In the genomic region with DNA sequence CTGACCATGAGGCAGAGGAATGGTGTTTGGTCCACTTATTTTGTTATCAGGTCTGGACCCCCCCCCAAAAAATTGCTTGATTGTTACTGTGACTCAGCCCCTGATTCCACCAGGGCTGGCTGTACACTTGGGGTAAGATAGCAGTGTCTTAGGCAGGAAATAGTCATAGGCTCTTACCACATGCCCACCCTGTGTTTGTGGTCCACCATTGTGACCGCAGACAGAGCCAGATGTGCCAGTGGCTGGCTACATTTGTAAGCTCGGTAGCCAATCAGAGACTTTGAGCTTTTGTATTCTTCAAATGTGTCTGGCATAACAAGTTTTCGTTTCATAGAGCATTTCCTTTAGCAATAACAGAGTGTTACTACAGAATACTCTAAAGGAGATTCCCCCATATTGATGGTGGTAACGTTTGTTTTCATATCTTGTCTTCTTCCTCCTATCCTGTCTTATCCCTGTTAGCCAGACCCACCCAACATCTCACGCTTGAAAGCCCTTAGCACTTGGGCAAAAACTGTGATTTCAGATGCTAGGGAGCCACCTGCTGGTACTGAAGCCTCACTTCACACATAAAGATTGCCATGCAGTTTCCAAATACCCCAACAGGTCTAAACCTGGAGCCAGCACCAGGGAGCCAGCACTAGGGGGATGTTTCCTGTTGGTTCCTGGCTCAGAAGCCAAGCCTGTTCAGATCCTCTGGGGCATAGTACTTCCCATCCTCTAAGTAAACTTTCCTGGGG, we compare ENCODE assay signal across 9 mouse cellular contexts. TPM values are rescaled to one million over a fixed set of nuclear protein-coding genes. Genes with fewer than 3 reads are reported as not detected.
DNase-seq lines count a peak whose midpoint lies in the region; ATAC-seq lines count a peak whose summit lies in the region.
"Had no signal": no experiment of that assay in that cellular context is flagged by ENCODE, and none has a peak within 500 bp of the region (broad histone marks: within the 10 kb centered on the region; RNA-seq: fewer than 3 reads in every experiment).

No protein-coding gene starts in this region.

- no peak overlapping the region for H3K4me3 ChIP-seq in forebrain, embryonic 16.5 days (replicated peaks; ENCODE audit: low read length)
- H3K4me3 ChIP-seq in hindbrain, embryonic 13.5 days, result no peak overlapping the region
- peak overlapping the region; percentile 53 for H3K4me3 ChIP-seq in megakaryocyte, embryonic 14.5 days (replicated peaks)

- peak; percentile 40 for DNase-seq in gastrocnemius, adult 18-20 months (ENCODE audit: low spot score)
- DNase-seq in gastrocnemius, adult 8-10 months (ENCODE audit: low spot score in 2 of 2), result no peak
- DNase-seq in cerebellum, adult 18-20 months, result peak; percentile 50 to 59
- DNase-seq in layer of hippocampus, postnatal 36 days, result peak; percentile 31 to 48
- DNase-seq in right cerebral cortex, postnatal 10 days (ENCODE audit: low spot score in 2 of 2), result peak; percentile 74 to 78

- no peaks in the 10 kb centered on the region for H3K36me3 ChIP-seq in forebrain, embryonic 16.5 days (ENCODE audit: control insufficient read depth, insufficient read depth)
- no peaks in the 10 kb centered on the region for H3K36me3 ChIP-seq in hindbrain, embryonic 13.5 days
- H3K36me3 ChIP-seq in megakaryocyte, embryonic 14.5 days (replicated peaks; ENCODE audit: low read length), result no peaks in the 10 kb centered on the region
- H3K36me3 ChIP-seq: G1E had no signal

- no peaks in the 10 kb centered on the region for H3K9me3 ChIP-seq in forebrain, embryonic 16.5 days (ENCODE audit: control insufficient read depth, low read length)
- no peaks in the 10 kb centered on the region for H3K9me3 ChIP-seq in hindbrain, embryonic 13.5 days
- H3K9me3 ChIP-seq in megakaryocyte, embryonic 14.5 days, result peaks cover 4% of the 10 kb centered on the region; the same call in 1 of the 2 replicates

- no peak overlapping the region for H3K4me2 ChIP-seq in forebrain, embryonic 16.5 days (ENCODE audit: low read length)
- no peak overlapping the region for H3K4me2 ChIP-seq in hindbrain, embryonic 13.5 days

- ATAC-seq in forebrain, embryonic 16.5 days, result peak; percentile 91
- peak; percentile 87 for ATAC-seq in hindbrain, embryonic 13.5 days (ENCODE audit: low FRiP score)

- no peak overlapping the region for H3K9ac ChIP-seq in forebrain, embryonic 16.5 days (replicated peaks; ENCODE audit: low read depth, low read length)
- H3K9ac ChIP-seq in hindbrain, embryonic 13.5 days, result no peak overlapping the region

- H3K4me1 ChIP-seq in forebrain, embryonic 16.5 days (replicated peaks; ENCODE audit: control insufficient read depth, insufficient read depth, low read length), result no peaks in the 10 kb centered on the region
- no peaks in the 10 kb centered on the region for H3K4me1 ChIP-seq in hindbrain, embryonic 13.5 days (replicated peaks)
- peaks cover 39% of the 10 kb centered on the region for H3K4me1 ChIP-seq in megakaryocyte, embryonic 14.5 days

- 40% methylated on average over 5 of the region's 5 CpGs for WGBS in forebrain, embryonic 16.5 days
- 47% methylated on average over 5 of the region's 5 CpGs for WGBS in hindbrain, embryonic 13.5 days

- no peaks in the 10 kb centered on the region for H3K27me3 ChIP-seq in forebrain, embryonic 16.5 days (replicated peaks; ENCODE audit: control insufficient read depth, insufficient read depth, low read length)
- H3K27me3 ChIP-seq in hindbrain, embryonic 13.5 days, result no peaks in the 10 kb centered on the region
- H3K27me3 ChIP-seq in megakaryocyte, embryonic 14.5 days (replicated peaks), result peaks cover 2% of the 10 kb centered on the region

- H3K27ac ChIP-seq in forebrain, embryonic 16.5 days (ENCODE audit: low read length), result no peak overlapping the region
- no peak overlapping the region for H3K27ac ChIP-seq in hindbrain, embryonic 13.5 days

RNA-seq across cellular contexts. Expression of a gene that starts 12.3 kb away (rescaled TPM):
- under 1 TPM; 0.11 to 0.12 TPM for total RNA-seq in gastrocnemius, adult 18-20 months (2021)
- total RNA-seq in gastrocnemius, adult 8-10 months (2022), result under 1 TPM; 0.10 to 0.18 (median 0.15) TPM
- polyA plus RNA-seq in forebrain, embryonic 16.5 days (2015; fragmentation: Nextera tagmentation; extraction: Ambion mirVana), result 15.5 and 17.7 TPM in 2 replicates
- 7.9 and 8.4 TPM in 2 replicates for polyA plus RNA-seq in hindbrain, embryonic 13.5 days (2015; fragmentation: Nextera tagmentation; extraction: Ambion mirVana)
- total RNA-seq in layer of hippocampus, postnatal 36 days (2021), result 10 to 100 TPM; 16.4 to 18.4 TPM
- polyA plus RNA-seq in megakaryocyte, embryonic 14.5 days (2012; ENCODE audit: insufficient read depth, low replicate concordance), result not detected in 2 replicates
- polyA plus RNA-seq: G1E had no signal

Comparison
In these comparisons a context has a peak if more than half of its experiments do, and no peak if none do; other contexts are left out.
1. DNase-seq: peak in gastrocnemius, adult 18-20 months (single experiment), cerebellum, adult 18-20 months (2 of 2), layer of hippocampus, postnatal 36 days (2 of 2) and right cerebral cortex, postnatal 10 days (2 of 2); none in gastrocnemius, adult 8-10 months (0 of 2).
2. RNA of a gene that starts 12.3 kb away (total RNA-seq): 16.4 to 18.4 TPM in layer of hippocampus, postnatal 36 days; 0.10 to 0.18 TPM in gastrocnemius, adult 8-10 months and 0.11 to 0.12 TPM in gastrocnemius, adult 18-20 months; every median in the first group is over 10 times any median in the second.